Mouse (Mus musculus): ENCODE data around the gene Gucy2c. TPM values are rescaled to one million over a fixed set of nuclear protein-coding genes. Genes with fewer than 3 reads are reported as not detected.
A peak's percentile ranks its signal among the peaks of the same experiment; 100 is the strongest.

The Gucy2c gene
- polyA plus RNA-seq, 1 experiment from 2014 or later, result 0.08 TPM

DNA sequence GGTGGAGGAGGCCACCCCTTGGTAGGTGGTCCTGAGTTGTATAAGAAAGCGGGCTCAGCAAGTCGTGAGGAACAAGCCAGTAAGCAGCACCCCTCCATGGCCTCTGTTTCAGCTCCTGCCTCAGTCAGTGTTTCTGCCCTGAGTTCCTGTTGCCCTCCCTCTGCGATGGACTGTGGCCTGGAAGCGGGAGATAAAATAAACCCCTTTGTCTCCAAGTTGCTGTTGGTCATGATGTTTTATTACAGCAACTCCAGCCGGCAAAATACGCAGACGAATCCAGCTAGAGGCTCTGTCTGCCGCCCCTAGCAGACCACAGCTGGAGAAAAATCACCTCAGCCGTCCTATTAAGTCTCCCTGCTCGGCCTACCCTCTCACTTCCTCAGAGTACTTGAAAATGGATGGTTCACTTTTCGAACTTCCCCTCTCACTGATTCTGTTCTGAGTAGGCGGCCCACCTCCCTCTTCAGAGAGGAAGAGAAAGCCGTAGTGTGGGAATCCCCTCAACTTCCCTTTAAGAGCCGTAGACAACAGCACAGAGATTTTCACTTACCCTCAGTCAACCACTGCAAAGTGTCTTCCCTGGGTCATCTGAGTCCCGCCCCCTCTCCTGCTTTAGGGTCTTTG, 91.7 kb downstream of the Gucy2c start:
- no peaks in the 10 kb centered on the region; the same call in 1 of the 2 replicates for H3K4me1 ChIP-seq
- WGBS, result 49% methylated on average over 15 of the region's 15 CpGs
- no peaks in the 10 kb centered on the region for H3K27me3 ChIP-seq
- ATAC-seq (ENCODE audit: insufficient number of reproducible peaks, low FRiP score, low TSS enrichment, low read depth), result no peak
- no peaks in the 10 kb centered on the region for H3K9me3 ChIP-seq (replicated peaks)
- no peaks in the 10 kb centered on the region for H3K36me3 ChIP-seq
- H3K27ac ChIP-seq (replicated peaks), result peak overlapping the region; percentile 60
- no peak overlapping the region for H3K4me2 ChIP-seq (replicated peaks)
- H3K4me3 ChIP-seq (replicated peaks), result no peak overlapping the region
- no peak overlapping the region for H3K9ac ChIP-seq

DNA sequence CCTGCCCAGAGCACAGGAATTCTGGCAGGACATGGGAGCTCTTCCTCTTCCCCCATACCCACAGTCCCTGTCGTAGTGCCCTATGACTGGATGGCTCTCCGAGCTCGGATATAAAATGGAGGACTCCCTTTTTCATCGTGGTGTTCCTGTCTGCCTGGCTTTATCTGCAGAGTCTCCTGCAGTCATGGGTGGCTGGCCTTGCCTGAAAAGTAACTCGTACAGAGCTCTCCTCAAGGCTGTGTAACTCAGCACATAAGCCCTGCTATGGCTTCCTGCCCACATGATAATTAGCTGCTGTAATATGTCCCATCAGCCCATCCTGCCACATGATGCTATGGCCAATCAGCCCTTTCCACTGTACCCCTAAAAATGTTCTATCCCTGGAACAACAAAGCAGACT, 96.1 kb downstream of the Gucy2c start:
- no peaks in the 10 kb centered on the region for H3K9me3 ChIP-seq (replicated peaks)
- no peaks in the 10 kb centered on the region for H3K36me3 ChIP-seq
- no peak overlapping the region for H3K4me2 ChIP-seq (replicated peaks)
- H3K27me3 ChIP-seq, result no peaks in the 10 kb centered on the region
- H3K4me3 ChIP-seq (replicated peaks), result no peak overlapping the region
- 72% methylated on average over 5 of the region's 5 CpGs for WGBS
- ATAC-seq (ENCODE audit: insufficient number of reproducible peaks, low FRiP score, low TSS enrichment, low read depth), result no peak
- no peak overlapping the region for H3K27ac ChIP-seq (replicated peaks)
- H3K9ac ChIP-seq, result no peak overlapping the region
- H3K4me1 ChIP-seq, result no peaks in the 10 kb centered on the region; the same call in 1 of the 2 replicates

DNA sequence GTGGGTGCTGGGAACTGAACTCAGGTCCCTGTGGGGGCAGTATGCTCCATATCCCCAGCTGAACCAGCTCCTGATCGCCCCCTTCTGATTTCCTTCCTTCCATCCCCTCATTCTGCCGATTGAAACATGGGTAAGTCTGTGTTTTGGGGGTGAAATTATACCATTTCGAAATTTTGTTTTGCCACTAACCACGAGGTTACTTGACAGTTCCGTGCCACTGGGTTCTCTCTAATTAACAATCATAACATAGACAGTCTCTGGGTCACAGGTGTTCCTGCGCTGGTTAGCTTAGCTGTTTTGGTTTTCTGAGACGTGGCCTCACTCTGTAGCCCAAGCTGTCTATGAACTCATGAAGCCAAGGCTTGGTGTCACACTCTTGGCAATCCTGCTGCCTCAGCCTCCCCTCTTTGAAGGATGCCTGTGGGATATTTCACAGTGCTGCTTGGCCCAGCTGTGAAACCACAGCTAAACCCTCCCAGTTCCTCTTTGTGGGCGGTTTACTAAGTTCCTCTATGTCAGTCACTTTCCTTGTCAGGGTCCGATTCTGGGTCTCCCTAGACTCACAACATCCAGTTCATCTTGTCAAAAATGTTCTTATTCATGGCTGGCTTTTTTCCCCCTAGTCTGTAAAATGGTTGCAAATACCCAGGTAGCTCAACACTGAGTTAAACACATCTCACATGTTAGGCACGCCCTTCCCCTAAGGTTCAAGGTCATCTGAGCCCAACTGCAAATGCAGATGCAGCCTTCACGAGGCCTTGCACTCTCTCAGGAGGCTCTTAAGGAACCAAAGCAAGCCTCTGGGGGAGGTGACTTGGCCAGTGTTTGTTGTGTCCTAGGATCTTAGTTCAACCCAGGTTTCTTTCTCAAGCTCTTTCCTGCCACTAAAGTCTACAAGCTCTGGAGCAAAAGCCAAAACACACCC, 97.9 kb downstream of the Gucy2c start:
- no peaks in the 10 kb centered on the region for H3K36me3 ChIP-seq
- no peaks in the 10 kb centered on the region for H3K4me1 ChIP-seq
- H3K27ac ChIP-seq (replicated peaks), result no peak overlapping the region
- ATAC-seq (ENCODE audit: insufficient number of reproducible peaks, low FRiP score, low TSS enrichment, low read depth), result no peak
- H3K4me2 ChIP-seq (replicated peaks), result no peak overlapping the region
- 82% methylated on average over 11 of the region's 11 CpGs for WGBS
- no peak overlapping the region for H3K9ac ChIP-seq
- H3K9me3 ChIP-seq (replicated peaks), result no peaks in the 10 kb centered on the region
- H3K4me3 ChIP-seq (replicated peaks), result no peak overlapping the region
- H3K27me3 ChIP-seq, result no peaks in the 10 kb centered on the region

DNA sequence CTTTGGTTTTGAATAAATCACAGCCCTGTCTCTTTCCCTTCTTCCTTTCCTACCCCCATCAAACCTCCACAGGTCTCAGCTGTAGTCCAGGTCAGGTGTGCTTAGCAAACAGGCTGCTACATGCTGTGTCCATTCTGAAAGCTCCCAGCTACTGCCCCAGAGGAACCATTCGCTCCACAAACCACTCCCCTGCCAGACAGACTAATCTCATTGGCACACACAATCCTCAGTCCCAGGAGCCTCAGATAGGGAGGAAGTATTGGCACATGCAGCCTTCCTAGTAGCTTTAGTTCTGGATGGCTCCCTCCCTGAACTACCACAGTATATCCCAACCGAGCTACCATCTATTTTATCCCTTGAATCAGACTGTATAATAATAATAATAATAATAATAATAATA, 102.2 kb downstream of the Gucy2c start:
- Histone ChIP-seq H3K9me3 (replicated peaks) (no peaks in the 10 kb centered on the region), H3K27ac (replicated peaks) (no peak overlapping the region), H3K4me1 (no peaks in the 10 kb centered on the region), H3K4me2 (replicated peaks) (no peak overlapping the region), H3K9ac (no peak overlapping the region), H3K27me3 (no peaks in the 10 kb centered on the region), H3K36me3 (no peaks in the 10 kb centered on the region), H3K4me3 (replicated peaks) (no peak overlapping the region)
- WGBS, result 30% methylated on average over 2 of the region's 2 CpGs
- ATAC-seq (ENCODE audit: insufficient number of reproducible peaks, low FRiP score, low TSS enrichment, low read depth), result no peak

DNA sequence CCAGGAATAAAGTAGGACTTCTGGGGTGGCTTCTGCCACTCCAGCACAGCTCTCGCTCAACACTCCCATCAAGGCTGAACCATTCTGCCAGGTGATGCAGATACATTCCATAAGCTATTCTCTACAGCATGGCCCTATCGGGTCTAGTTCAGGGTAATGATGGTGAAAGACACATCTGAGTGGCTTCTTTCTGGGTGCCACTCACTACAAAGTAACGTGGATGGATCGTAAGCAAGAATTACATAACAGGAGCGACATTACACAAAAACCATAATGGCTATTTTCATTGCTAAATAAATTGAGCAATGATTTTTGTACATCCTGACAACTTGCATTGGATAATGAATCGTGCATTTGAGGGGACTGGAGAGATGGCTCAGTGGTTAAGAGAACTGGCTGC, 106.6 kb downstream of the Gucy2c start:
- Histone ChIP-seq H3K36me3 (no peaks in the 10 kb centered on the region), H3K9me3 (replicated peaks) (no peaks in the 10 kb centered on the region), H3K27me3 (no peaks in the 10 kb centered on the region), H3K27ac (replicated peaks) (no peak overlapping the region), H3K4me1 (peaks cover 6% of the 10 kb centered on the region; the same call in 1 of the 2 replicates), H3K4me2 (replicated peaks) (no peak overlapping the region), H3K4me3 (replicated peaks) (no peak overlapping the region), H3K9ac (no peak overlapping the region)
- WGBS, result 89% methylated on average over 6 of the region's 6 CpGs
- ATAC-seq (ENCODE audit: insufficient number of reproducible peaks, low FRiP score, low TSS enrichment, low read depth), result no peak

DNA sequence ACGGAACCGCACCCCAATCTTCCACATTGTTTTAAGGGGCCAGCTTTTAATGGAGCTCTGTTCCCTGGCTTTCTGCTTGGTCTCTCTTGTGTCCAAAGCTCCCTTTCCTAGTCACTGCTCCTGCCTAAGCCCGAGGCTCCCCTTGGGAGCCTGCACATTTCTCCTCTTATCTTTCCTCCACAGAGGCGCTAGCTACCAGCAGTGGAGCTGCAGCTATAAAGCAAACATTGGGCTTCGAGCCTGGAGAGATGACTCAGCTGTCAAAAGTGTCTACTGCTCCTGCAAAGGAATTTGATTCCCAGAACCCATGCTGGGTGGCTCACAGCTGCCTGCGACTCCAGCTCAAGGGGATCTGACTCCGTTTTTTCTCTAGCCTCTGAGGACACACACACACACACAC, 109.1 kb downstream of the Gucy2c start:
- Histone ChIP-seq H3K4me3 (replicated peaks) (no peak overlapping the region), H3K4me1 (peaks cover 19% of the 10 kb centered on the region; the same call in 1 of the 2 replicates), H3K36me3 (no peaks in the 10 kb centered on the region), H3K4me2 (replicated peaks) (no peak overlapping the region), H3K9ac (no peak overlapping the region), H3K9me3 (replicated peaks) (no peaks in the 10 kb centered on the region), H3K27ac (replicated peaks) (0 out of 2 replicates have a peak overlapping the region, but pooled peaks have one; percentile 11), H3K27me3 (no peaks in the 10 kb centered on the region)
- WGBS, result 44% methylated on average over 7 of the region's 7 CpGs
- no peak for ATAC-seq (ENCODE audit: insufficient number of reproducible peaks, low FRiP score, low TSS enrichment, low read depth)

DNA sequence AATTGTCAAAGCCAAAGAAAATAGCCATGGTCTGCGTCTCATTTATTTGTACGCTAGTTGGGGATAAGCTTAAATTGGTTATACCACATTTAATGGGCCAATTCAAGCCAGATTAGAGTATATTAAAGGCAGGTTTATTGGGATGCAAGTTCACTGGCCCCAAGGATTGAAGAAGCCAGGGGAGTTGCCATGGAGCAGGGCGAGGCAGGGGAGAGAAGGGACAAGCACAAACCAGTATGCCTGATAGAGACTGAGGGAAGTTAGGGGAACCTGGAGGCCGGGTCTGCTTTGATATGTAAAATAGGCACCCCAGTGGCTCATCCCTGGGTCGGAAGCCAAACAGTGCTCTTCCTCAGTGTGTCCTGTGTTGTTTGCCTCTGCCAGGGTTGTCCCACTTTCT, 112.3 kb downstream of the Gucy2c start:
- no peaks in the 10 kb centered on the region for H3K27me3 ChIP-seq
- peaks cover 19% of the 10 kb centered on the region; the same call in 1 of the 2 replicates for H3K4me1 ChIP-seq
- ATAC-seq (ENCODE audit: insufficient number of reproducible peaks, low FRiP score, low TSS enrichment, low read depth), result no peak
- no peaks in the 10 kb centered on the region for H3K9me3 ChIP-seq (replicated peaks)
- 40% methylated on average over 5 of the region's 5 CpGs for WGBS
- no peaks in the 10 kb centered on the region for H3K36me3 ChIP-seq
- no peak overlapping the region for H3K27ac ChIP-seq (replicated peaks)
- no peak overlapping the region for H3K4me2 ChIP-seq (replicated peaks)
- H3K4me3 ChIP-seq (replicated peaks), result no peak overlapping the region
- no peak overlapping the region for H3K9ac ChIP-seq

DNA sequence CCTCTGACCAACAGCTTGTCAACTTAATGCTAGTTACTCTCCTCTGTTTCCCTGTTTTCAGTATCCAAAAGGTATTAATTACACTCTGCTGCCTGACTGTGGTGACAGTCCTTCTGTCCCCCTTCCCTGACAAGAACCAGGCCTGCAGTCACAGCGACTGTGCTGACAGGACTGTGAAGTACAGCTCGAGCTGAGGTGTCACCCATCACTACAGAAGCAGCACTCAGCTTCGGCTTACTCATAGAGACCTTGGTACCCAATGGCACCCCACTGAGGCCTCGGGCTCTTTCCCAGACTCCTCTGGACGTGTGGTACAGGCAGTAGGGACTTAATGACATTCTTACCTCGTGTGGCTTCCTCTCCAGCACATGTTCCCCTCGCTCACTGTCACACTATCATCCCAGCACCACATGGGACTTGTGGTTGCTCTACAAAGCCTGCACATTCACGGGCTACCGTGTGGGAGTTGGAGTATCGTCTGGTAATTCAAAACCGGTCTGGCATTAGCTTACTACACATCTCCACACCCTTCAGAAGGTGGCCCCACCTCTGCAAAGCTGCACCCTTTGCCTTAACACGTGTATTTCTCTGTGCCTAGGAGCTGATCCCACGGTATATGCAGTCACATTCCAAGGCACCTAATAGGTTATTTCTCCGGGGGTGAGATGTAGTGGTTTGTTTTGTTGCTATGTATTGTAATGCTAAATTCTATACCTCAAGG, 113.1 kb downstream of the Gucy2c start:
- ATAC-seq (ENCODE audit: insufficient number of reproducible peaks, low FRiP score, low TSS enrichment, low read depth), result no peak
- Histone ChIP-seq H3K9me3 (replicated peaks) (no peaks in the 10 kb centered on the region), H3K4me3 (replicated peaks) (no peak overlapping the region), H3K36me3 (no peaks in the 10 kb centered on the region), H3K4me1 (peaks cover 19% of the 10 kb centered on the region; the same call in 1 of the 2 replicates), H3K9ac (no peak overlapping the region), H3K27me3 (no peaks in the 10 kb centered on the region), H3K4me2 (replicated peaks) (no peak overlapping the region), H3K27ac (replicated peaks) (peak overlapping the region; percentile 76)
- 30% methylated on average over 14 of the region's 14 CpGs for WGBS

DNA sequence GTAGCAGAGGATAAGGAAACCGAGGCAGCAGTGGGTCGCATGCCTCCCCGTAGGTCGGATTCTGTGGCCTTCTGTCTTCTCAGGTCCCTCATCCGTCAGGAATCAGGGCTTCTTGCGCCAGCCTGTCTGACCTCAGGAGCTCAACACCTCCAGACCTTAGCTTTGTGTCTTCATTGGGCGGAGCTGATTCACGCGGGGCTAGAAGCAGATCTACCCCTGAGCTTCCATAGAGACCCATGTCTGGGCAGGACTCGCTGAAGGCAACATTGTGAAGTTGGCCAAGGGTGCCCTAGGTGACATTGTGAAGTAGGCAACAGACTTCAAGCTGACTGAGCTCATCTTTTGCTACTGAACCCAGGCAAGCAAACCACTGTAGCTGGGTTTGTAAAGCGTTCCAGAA, 119.5 kb downstream of the Gucy2c start:
- 0 out of 2 replicates have a peak overlapping the region, but pooled peaks have one; percentile 9 for H3K9ac ChIP-seq

DNA sequence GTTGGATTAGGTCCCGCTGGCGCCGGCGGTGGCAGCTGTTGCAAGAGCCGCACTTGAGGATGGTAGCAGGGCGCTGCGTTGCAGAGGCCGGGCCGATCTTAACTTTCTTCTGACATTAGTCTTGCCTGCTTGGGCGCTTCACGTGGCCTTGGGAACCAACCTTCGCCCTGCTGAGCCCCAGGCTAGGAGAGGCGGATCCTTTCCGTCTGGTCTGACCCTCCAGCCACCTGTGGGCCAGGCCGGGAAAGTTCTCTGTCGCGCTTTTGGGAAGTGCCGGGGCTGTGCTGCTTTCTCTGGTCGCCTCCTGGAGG, 119.9 kb downstream of the Gucy2c start, which contains the start of gene Plbd1:
Plbd1 (minus strand) TSS at position 223 of the 311 bp plus-strand sequence.
- Histone ChIP-seq H3K4me2 (replicated peaks) (peak within 1 kb of the TSS; percentile 71), H3K27me3 (peaks cover 23% of the 10 kb centered on the region), H3K9me3 (replicated peaks) (no peaks in the 10 kb centered on the region), H3K4me3 (replicated peaks) (peak within 1 kb of the TSS; percentile 40), H3K27ac (replicated peaks) (peak within 1 kb of the TSS; percentile 65), H3K36me3 (no peaks in the 10 kb centered on the region), H3K9ac (0 out of 2 replicates have a peak within 1 kb of the TSS, but pooled peaks have one; percentile 9), H3K4me1 (peaks cover 13% of the 10 kb centered on the region)
- 3% methylated on average over 19 of the region's 19 CpGs for WGBS
- 0 out of 2 replicates have a peak, but pooled peaks have one; percentile 24 for ATAC-seq (ENCODE audit: insufficient number of reproducible peaks, low FRiP score, low TSS enrichment, low read depth)

More for the DNA sequence above, 119.5 kb downstream of the Gucy2c start:
- Histone ChIP-seq H3K9me3 (replicated peaks) (no peaks in the 10 kb centered on the region), H3K27ac (replicated peaks) (no peak overlapping the region), H3K4me2 (replicated peaks) (peak overlapping the region; percentile 71), H3K36me3 (no peaks in the 10 kb centered on the region), H3K4me1 (peaks cover 13% of the 10 kb centered on the region), H3K4me3 (replicated peaks) (peak overlapping the region; percentile 40), H3K27me3 (peaks cover 23% of the 10 kb centered on the region)
- ATAC-seq (ENCODE audit: insufficient number of reproducible peaks, low FRiP score, low TSS enrichment, low read depth), result no peak
- WGBS, result 23% methylated on average over 11 of the region's 11 CpGs

All from embryonic facial prominence, embryonic 15.5 days (tissue).